Mouse (Mus musculus) macrophage (primary cell): ENCODE data around the gene C530008M17Rik. TPM values are rescaled to one million over a fixed set of nuclear protein-coding genes. Genes with fewer than 3 reads are reported as not detected.
"Not testable (repeated sequence)": the region's sequence is repeated elsewhere in the genome, so short reads cannot be mapped to it uniquely, and the experiment has no call there.

Experiments used
- H3K27ac ChIP-seq: fragments of 350-480 bp; formaldehyde crosslinking; 2 replicates; pipeline ENCODE4 v1.9.0; 2021
- H3K36me3 ChIP-seq: fragments of 350-480 bp; formaldehyde crosslinking; 2 replicates; pipeline ENCODE4 v1.9.0; 2021; ENCODE audit errors: inconsistent target
- H3K4me3 ChIP-seq: fragments of 350-480 bp; formaldehyde crosslinking; 2 replicates; pipeline ENCODE4 v1.9.0; 2021; ENCODE audit errors: inconsistent target
- H3K79me2 ChIP-seq: fragments of 350-480 bp; formaldehyde crosslinking; 2 replicates; pipeline ENCODE4 v1.9.0; 2021; ENCODE audit errors: inconsistent target
- whole genome bisulfite sequencing: methylation state at CpG from one replicate; pipeline ENCODE4 v1.1.7; 2026; ENCODE audit warnings: inconsistent platforms; ENCODE audit not compliant: missing documents; 5-methylcytosine and 5-hydroxymethylcytosine counted together
- polyA plus RNA-seq: library from polyadenylated mRNA; stranded (reverse); fragments of 250-400 nt; gene quantifications from 3 replicates; pipeline ENCODE4 v1.2.4, GENCODE M21; 2018; ENCODE audit warnings: inconsistent platforms

Gene C530008M17Rik
- polyA plus RNA-seq, 1 experiment from 2014 or later: 0.03 TPM

GRCm38 (mm10) chr5:76876106-76876758 is 219.9 kb downstream of the C530008M17Rik start:
- peaks cover 12% of the 10 kb centered on the region; the same call in 1 of the 2 replicates for H3K36me3 ChIP-seq
- no peaks in the 10 kb centered on the region for H3K79me2 ChIP-seq
- H3K4me3 ChIP-seq: no peak overlapping the region
- WGBS: 95% methylated on average over 25 of the region's 25 CpGs
- H3K27ac ChIP-seq: no peak overlapping the region

- Histone ChIP-seq H3K4me3 (no peak overlapping the region), H3K36me3 (peaks cover 46% of the 10 kb centered on the region), H3K27ac (no peak overlapping the region), H3K79me2 (no peaks in the 10 kb centered on the region)
- WGBS: 92% methylated on average over 1 of the region's 1 CpGs
These were observed 227.8 kb downstream of the C530008M17Rik start for GRCm38 (mm10) chr5:76884107-76884506.

GRCm38 (mm10) chr5:76887011-76887410 is 230.7 kb downstream of the C530008M17Rik start:
- WGBS: 94% methylated on average over 2 of the region's 2 CpGs
- peaks cover 41% of the 10 kb centered on the region for H3K36me3 ChIP-seq
- no peak overlapping the region for H3K4me3 ChIP-seq
- no peaks in the 10 kb centered on the region for H3K79me2 ChIP-seq
- no peak overlapping the region for H3K27ac ChIP-seq

GRCm38 (mm10) chr5:76892608-76893007 is 236.3 kb downstream of the C530008M17Rik start:
- H3K4me3 ChIP-seq: no peak overlapping the region
- H3K27ac ChIP-seq: peak overlapping the region; percentile 59
- peaks cover 9% of the 10 kb centered on the region; the same call in 1 of the 2 replicates for H3K36me3 ChIP-seq
- no peaks in the 10 kb centered on the region for H3K79me2 ChIP-seq
- 52% methylated on average over 2 of the region's 2 CpGs for WGBS

GRCm38 (mm10) chr5:76893084-76893483 is 236.8 kb downstream of the C530008M17Rik start:
- H3K4me3 ChIP-seq: no peak overlapping the region
- H3K79me2 ChIP-seq: no peaks in the 10 kb centered on the region
- H3K36me3 ChIP-seq: peaks cover 4% of the 10 kb centered on the region; the same call in 1 of the 2 replicates
- peak overlapping the region; percentile 59 for H3K27ac ChIP-seq
- WGBS: 88% methylated on average over 2 of the region's 2 CpGs

- H3K36me3 ChIP-seq: no peaks in the 10 kb centered on the region
- 72% methylated on average over 4 of the region's 4 CpGs for WGBS
- H3K4me3 ChIP-seq: no peak overlapping the region
- no peaks in the 10 kb centered on the region for H3K79me2 ChIP-seq
- H3K27ac ChIP-seq: no peak overlapping the region
These were observed 245.8 kb downstream of the C530008M17Rik start for GRCm38 (mm10) chr5:76902131-76902530.

- under 1% methylated on average over 19 of the region's 19 CpGs for WGBS
- Histone ChIP-seq H3K36me3 (no peaks in the 10 kb centered on the region), H3K79me2 (no peaks in the 10 kb centered on the region), H3K27ac (peak overlapping the region; percentile 51), H3K4me3 (peak overlapping the region; percentile 87)
These were observed 248.5 kb downstream of the C530008M17Rik start for GRCm38 (mm10) chr5:76904713-76905404.

GRCm38 (mm10) chr5:76905405-76906154 is 249.3 kb downstream of the C530008M17Rik start, which contains the start of gene Aasdh:
Gene Aasdh (minus strand): TSS chr5:76905514.
- H3K4me3 ChIP-seq: peak within 1 kb of the TSS; percentile 87
- H3K36me3 ChIP-seq: no peaks in the 10 kb centered on the region
- no peaks in the 10 kb centered on the region for H3K79me2 ChIP-seq
- WGBS: under 1% methylated on average over 47 of the region's 47 CpGs
- peak within 1 kb of the TSS; percentile 74 for H3K27ac ChIP-seq

GRCm38 (mm10) chr5:76906155-76906499 is 249.8 kb downstream of the C530008M17Rik start:
- peak overlapping the region; percentile 87 for H3K4me3 ChIP-seq
- no peaks in the 10 kb centered on the region for H3K79me2 ChIP-seq
- WGBS: 39% methylated on average over 3 of the region's 3 CpGs
- H3K27ac ChIP-seq: peak overlapping the region; percentile 74
- H3K36me3 ChIP-seq: no peaks in the 10 kb centered on the region

GRCm38 (mm10) chr5:76910807-76911206 is 254.5 kb downstream of the C530008M17Rik start:
- no peak overlapping the region for H3K4me3 ChIP-seq
- H3K36me3 ChIP-seq: no peaks in the 10 kb centered on the region
- no peaks in the 10 kb centered on the region for H3K79me2 ChIP-seq
- no peak overlapping the region for H3K27ac ChIP-seq
- 98% methylated on average over 3 of the region's 3 CpGs for WGBS

- not testable (repeated sequence) for H3K27ac ChIP-seq, H3K36me3 ChIP-seq, H3K79me2 ChIP-seq, H3K4me3 ChIP-seq
- WGBS: 97% methylated on average over 3 of the region's 5 CpGs
These were observed 256.2 kb downstream of the C530008M17Rik start for GRCm38 (mm10) chr5:76912522-76912921.

- H3K4me3 ChIP-seq: no peak overlapping the region
- H3K36me3 ChIP-seq: peaks cover 6% of the 10 kb centered on the region; the same call in 1 of the 2 replicates
- no peaks in the 10 kb centered on the region for H3K79me2 ChIP-seq
- H3K27ac ChIP-seq: no peak overlapping the region
- WGBS: 100% methylated on average over 4 of the region's 4 CpGs
These were observed 266.5 kb downstream of the C530008M17Rik start for GRCm38 (mm10) chr5:76922833-76923232.
